Mouse (Mus musculus) stomach, postnatal 0 days (tissue): ENCODE data around the gene Kctd12. TPM values are rescaled to one million over a fixed set of nuclear protein-coding genes. Genes with fewer than 3 reads are reported as not detected.

Experiments used
- ATAC-seq: fragments of 200-750 bp; cut with Nextera tagmentation; 2 replicates; pipeline ENCODE4 v1.8.0; 2017; ENCODE audit not compliant: low FRiP score, low TSS enrichment
- DNase-seq: peaks from one replicate; pipeline ENCODE4 v3.0.0-alpha.2; 2016; ENCODE audit warnings: low spot score
- H3K27ac ChIP-seq: fragments of 300-500 bp; sonication (generic); replicated peaks from 2 replicates; pipeline ENCODE4 v1.5.1; 2014; ENCODE audit warnings: mild to moderate bottlenecking, control low read depth
- H3K27me3 ChIP-seq: fragments of 300-500 bp; sonication (generic); 2 replicates; pipeline ENCODE4 v1.6.1; 2014; ENCODE audit warnings: low read length; ENCODE audit not compliant: control insufficient read depth, insufficient read depth
- H3K36me3 ChIP-seq: fragments of 300-500 bp; sonication (generic); 2 replicates; pipeline ENCODE4 v1.6.1; 2014; ENCODE audit warnings: low read length, mixed read lengths; ENCODE audit not compliant: control insufficient read depth, insufficient read depth
- H3K4me1 ChIP-seq: fragments of 300-500 bp; sonication (generic); replicated peaks from 2 replicates; pipeline ENCODE4 v1.6.1; 2014; ENCODE audit warnings: antibody characterized with exemption; ENCODE audit not compliant: control insufficient read depth, insufficient read depth
- H3K4me2 ChIP-seq: fragments of 300-500 bp; sonication (generic); replicated peaks from 2 replicates; pipeline ENCODE4 v1.6.1; 2014; ENCODE audit warnings: low read depth, mild to moderate bottlenecking, control low read depth, moderate library complexity
- H3K4me3 ChIP-seq: fragments of 300-500 bp; sonication (generic); 2 replicates; pipeline ENCODE4 v1.5.1; 2014; ENCODE audit warnings: low read depth, low read length, control low read depth
- H3K9ac ChIP-seq: fragments of 300-500 bp; sonication (generic); 2 replicates; pipeline ENCODE4 v1.6.1; 2014; ENCODE audit warnings: mild to moderate bottlenecking, low read length, control low read depth, mixed read lengths
- H3K9me3 ChIP-seq: fragments of 300-500 bp; sonication (generic); 2 replicates; pipeline ENCODE4 v1.6.1; 2016; ENCODE audit warnings: low read length; ENCODE audit not compliant: control insufficient read depth
- CTCF ChIP-seq: IDR thresholded peaks from 2 replicates; pipeline ENCODE4 v1.5.1; 2016; ENCODE audit warnings: antibody characterized with exemption, low read depth, mild to moderate bottlenecking, moderate library complexity
- EP300 ChIP-seq: optimal IDR thresholded peaks from 2 replicates; pipeline ENCODE3; 2016; ENCODE audit warnings: antibody characterized with exemption
- WGBS: fragments of 180-500 bp; shearing (Covaris S2); extraction: QIAGEN DNeasy Blood & Tissue Kit; methylation state at CpG from one replicate; pipeline ENCODE4 v1.1.7; 2014; 5-methylcytosine and 5-hydroxymethylcytosine counted together
- polyA plus RNA-seq: library from polyadenylated mRNA; unstranded; fragments of >200 nt; fragmentation: Nextera tagmentation; extraction: Ambion mirVana; gene quantifications from 2 replicates; pipeline ENCODE4 v1.2.1, GENCODE M21; 2015

Kctd12 gene
- polyA plus RNA-seq, 1 experiment from 2014 or later, result 6.1 TPM

DNA sequence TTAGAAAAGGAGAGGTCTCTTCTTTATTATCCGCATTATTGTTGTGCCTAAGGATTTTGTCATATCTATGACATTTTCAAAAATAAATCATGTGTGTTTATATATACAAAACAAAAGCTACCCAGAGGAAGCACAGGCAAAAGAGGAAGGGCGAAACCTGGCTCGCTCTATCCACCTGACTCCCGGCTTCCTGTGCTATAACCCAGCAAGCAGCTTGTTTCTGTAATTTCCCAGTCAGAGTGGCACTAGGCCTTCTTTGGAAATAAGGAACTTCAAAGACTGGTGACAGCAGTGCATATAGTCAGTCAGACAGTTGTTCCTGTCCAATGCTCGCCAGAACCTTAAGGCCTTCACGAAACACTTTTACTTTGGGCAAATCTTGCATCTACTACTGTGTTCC, 6.6 kb downstream of the Kctd12 start:
- no peaks in the 10 kb centered on the region for H3K9me3 ChIP-seq
- 75% methylated on average over 6 of the region's 6 CpGs for WGBS
- no peak overlapping the region for H3K9ac ChIP-seq
- no peaks in the 10 kb centered on the region for H3K27me3 ChIP-seq
- H3K36me3 ChIP-seq, result no peaks in the 10 kb centered on the region
- DNase-seq (no peak), ATAC-seq (no peak)
- TF ChIP-seq EP300, result no peak
- TF ChIP-seq CTCF, result no peak
- no peak overlapping the region for H3K27ac ChIP-seq
- no peak overlapping the region for H3K4me2 ChIP-seq
- H3K4me1 ChIP-seq, result 0 out of 2 replicates have a peak, but pooled peaks cover 1% of the 10 kb centered on the region
- no peak overlapping the region for H3K4me3 ChIP-seq

DNA sequence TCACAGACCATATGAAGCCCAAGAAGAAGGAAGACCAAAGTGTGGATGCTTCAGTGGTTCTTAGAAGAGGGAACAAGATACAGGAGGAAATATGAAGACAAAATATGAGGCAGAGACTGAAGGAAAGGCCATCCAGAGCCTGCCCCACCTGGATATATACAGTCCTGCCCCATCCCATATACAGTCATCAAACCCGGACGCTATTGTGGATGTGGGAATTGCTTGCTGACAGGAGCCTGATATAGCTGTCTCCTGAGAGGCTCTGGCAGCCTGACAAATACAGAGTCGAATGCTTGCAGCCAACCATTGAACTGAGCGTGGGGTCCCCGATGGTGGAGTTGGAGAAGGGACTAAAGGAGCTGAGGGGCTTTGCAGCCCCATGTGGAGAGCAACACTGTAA, 13.6 kb downstream of the Kctd12 start:
- H3K4me1 ChIP-seq, result no peaks in the 10 kb centered on the region; the same call in 1 of the 2 replicates
- H3K27ac ChIP-seq, result no peak overlapping the region
- DNase-seq, result no peak
- no peaks in the 10 kb centered on the region for H3K27me3 ChIP-seq
- WGBS, result 75% methylated on average over 5 of the region's 5 CpGs
- TF ChIP-seq EP300, result no peak
- TF ChIP-seq CTCF, result no peak
- H3K9ac ChIP-seq, result no peak overlapping the region
- ATAC-seq, result no peak
- no peak overlapping the region for H3K4me2 ChIP-seq
- no peaks in the 10 kb centered on the region for H3K9me3 ChIP-seq
- H3K36me3 ChIP-seq, result no peaks in the 10 kb centered on the region
- H3K4me3 ChIP-seq, result no peak overlapping the region

DNA sequence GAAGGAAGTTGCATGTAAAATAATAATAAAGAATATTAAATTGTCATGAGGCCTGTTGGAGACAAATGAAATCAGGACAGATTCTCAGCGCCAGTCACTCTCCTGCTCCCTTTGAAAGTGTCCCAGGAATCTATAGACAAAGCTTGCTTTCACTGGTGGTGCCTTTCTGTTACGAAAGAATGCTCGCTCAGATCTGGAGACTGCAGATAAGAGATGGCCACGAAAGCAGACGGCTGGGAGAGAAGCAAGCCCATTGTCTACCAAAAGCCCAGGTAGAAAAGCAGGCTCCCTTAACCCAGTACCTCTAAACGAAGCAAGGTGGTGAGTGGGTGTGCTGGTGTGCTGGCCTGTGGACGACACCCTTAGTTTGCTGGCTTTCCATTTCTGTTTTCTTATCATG, 16.2 kb downstream of the Kctd12 start:
- Histone ChIP-seq H3K4me3 (no peak overlapping the region), H3K4me2 (no peak overlapping the region)
- 48% methylated on average over 7 of the region's 7 CpGs for WGBS

GRCm38 (mm10) chr14:102965841-102966240, 16.6 kb downstream of the Kctd12 start:
- DNase-seq (no peak), ATAC-seq (no peak)
- Histone ChIP-seq H3K4me1 (no peaks in the 10 kb centered on the region; the same call in 1 of the 2 replicates), H3K4me2 (no peak overlapping the region), H3K9ac (no peak overlapping the region), H3K27ac (no peak overlapping the region), H3K4me3 (no peak overlapping the region), H3K9me3 (no peaks in the 10 kb centered on the region), H3K36me3 (no peaks in the 10 kb centered on the region), H3K27me3 (no peaks in the 10 kb centered on the region)
- 33% methylated on average over 1 of the region's 1 CpGs for WGBS
- no peak for TF ChIP-seq CTCF
- TF ChIP-seq EP300, result no peak

More for the DNA sequence above, 16.2 kb downstream of the Kctd12 start:
- DNase-seq, result no peak
- Histone ChIP-seq H3K4me1 (no peaks in the 10 kb centered on the region; the same call in 1 of the 2 replicates), H3K9me3 (no peaks in the 10 kb centered on the region), H3K27me3 (no peaks in the 10 kb centered on the region), H3K27ac (no peak overlapping the region), H3K9ac (no peak overlapping the region), H3K36me3 (no peaks in the 10 kb centered on the region)
- no peak for TF ChIP-seq CTCF
- no peak for TF ChIP-seq EP300
- no peak for ATAC-seq

DNA sequence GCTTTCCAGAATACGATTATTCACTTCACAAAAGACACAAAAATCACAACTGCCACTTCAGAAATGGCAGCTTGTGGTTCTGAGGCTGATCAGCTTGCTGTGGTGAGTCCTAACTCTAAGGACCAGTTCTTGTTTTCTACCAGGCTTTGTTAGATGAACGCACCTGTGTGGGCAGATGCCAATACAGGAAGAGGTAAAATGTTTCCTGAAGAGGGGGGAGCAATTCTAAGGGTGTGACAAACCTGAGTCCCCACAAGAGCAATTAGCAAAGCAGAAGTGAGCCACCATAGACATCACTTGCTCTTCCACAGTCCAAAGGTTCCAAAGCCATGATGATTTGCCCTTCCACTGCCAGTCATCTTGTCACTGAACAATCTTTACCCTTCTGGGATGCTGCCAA, 20.4 kb downstream of the Kctd12 start:
- Histone ChIP-seq H3K9me3 (no peaks in the 10 kb centered on the region), H3K4me1 (no peaks in the 10 kb centered on the region; the same call in 1 of the 2 replicates), H3K4me3 (no peak overlapping the region), H3K27ac (no peak overlapping the region), H3K27me3 (no peaks in the 10 kb centered on the region), H3K36me3 (no peaks in the 10 kb centered on the region), H3K9ac (no peak overlapping the region), H3K4me2 (no peak overlapping the region)
- ATAC-seq (no peak), DNase-seq (no peak)
- WGBS, result 87% methylated on average over 2 of the region's 2 CpGs
- TF ChIP-seq CTCF (no peak), EP300 (no peak)

DNA sequence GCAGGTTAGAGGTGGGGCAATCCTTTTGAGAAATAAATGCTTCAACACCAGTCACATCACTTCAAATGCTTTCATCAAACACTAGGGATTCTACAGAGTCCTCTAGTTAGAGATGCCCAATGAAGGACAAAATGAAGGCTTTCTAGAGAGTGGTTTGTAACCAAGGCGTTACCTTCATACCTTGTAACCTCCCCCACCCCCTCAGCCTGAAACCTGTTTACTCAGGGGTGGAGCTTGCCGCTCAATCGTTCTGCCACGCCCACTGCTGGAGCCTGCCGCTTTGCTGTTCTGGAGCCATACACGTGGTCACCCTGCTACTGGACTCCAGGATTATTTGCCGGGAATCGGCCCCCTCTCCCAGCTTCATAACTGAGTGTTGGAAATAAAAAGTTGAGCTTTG, 28.9 kb downstream of the Kctd12 start:
- Histone ChIP-seq H3K9me3 (no peaks in the 10 kb centered on the region), H3K4me1 (no peaks in the 10 kb centered on the region), H3K9ac (no peak overlapping the region), H3K27me3 (no peaks in the 10 kb centered on the region), H3K4me3 (no peak overlapping the region), H3K27ac (no peak overlapping the region), H3K4me2 (no peak overlapping the region), H3K36me3 (no peaks in the 10 kb centered on the region)
- TF ChIP-seq CTCF (no peak), EP300 (no peak)
- ATAC-seq (no peak), DNase-seq (no peak)
- WGBS, result 28% methylated on average over 8 of the region's 8 CpGs
